Mouse (Mus musculus) stomach, postnatal 0 days (tissue): ENCODE results near the gene Bcl3. TPM values are rescaled to one million over a fixed set of nuclear protein-coding genes. Genes with fewer than 3 reads are reported as not detected.

Experiments used
- ATAC-seq: fragments of 200-750 bp; cut with Nextera tagmentation; 2 replicates; pipeline ENCODE4 v1.8.0; 2017; ENCODE audit not compliant: low FRiP score, low TSS enrichment
- DNase-seq: peaks from one replicate; pipeline ENCODE4 v3.0.0-alpha.2; 2016; ENCODE audit warnings: low spot score
- H3K27ac ChIP-seq: fragments of 300-500 bp; sonication (generic); replicated peaks from 2 replicates; pipeline ENCODE4 v1.5.1; 2014; ENCODE audit warnings: mild to moderate bottlenecking, control low read depth
- H3K27me3 ChIP-seq: fragments of 300-500 bp; sonication (generic); 2 replicates; pipeline ENCODE4 v1.6.1; 2014; ENCODE audit warnings: low read length; ENCODE audit not compliant: control insufficient read depth, insufficient read depth
- H3K36me3 ChIP-seq: fragments of 300-500 bp; sonication (generic); 2 replicates; pipeline ENCODE4 v1.6.1; 2014; ENCODE audit warnings: low read length, mixed read lengths; ENCODE audit not compliant: control insufficient read depth, insufficient read depth
- H3K4me1 ChIP-seq: fragments of 300-500 bp; sonication (generic); replicated peaks from 2 replicates; pipeline ENCODE4 v1.6.1; 2014; ENCODE audit warnings: antibody characterized with exemption; ENCODE audit not compliant: control insufficient read depth, insufficient read depth
- H3K4me2 ChIP-seq: fragments of 300-500 bp; sonication (generic); replicated peaks from 2 replicates; pipeline ENCODE4 v1.6.1; 2014; ENCODE audit warnings: low read depth, mild to moderate bottlenecking, control low read depth, moderate library complexity
- H3K4me3 ChIP-seq: fragments of 300-500 bp; sonication (generic); 2 replicates; pipeline ENCODE4 v1.5.1; 2014; ENCODE audit warnings: low read depth, low read length, control low read depth
- H3K9ac ChIP-seq: fragments of 300-500 bp; sonication (generic); 2 replicates; pipeline ENCODE4 v1.6.1; 2014; ENCODE audit warnings: mild to moderate bottlenecking, low read length, control low read depth, mixed read lengths
- H3K9me3 ChIP-seq: fragments of 300-500 bp; sonication (generic); 2 replicates; pipeline ENCODE4 v1.6.1; 2016; ENCODE audit warnings: low read length; ENCODE audit not compliant: control insufficient read depth
- CTCF ChIP-seq: IDR thresholded peaks from 2 replicates; pipeline ENCODE4 v1.5.1; 2016; ENCODE audit warnings: antibody characterized with exemption, low read depth, mild to moderate bottlenecking, moderate library complexity
- EP300 ChIP-seq: optimal IDR thresholded peaks from 2 replicates; pipeline ENCODE3; 2016; ENCODE audit warnings: antibody characterized with exemption
- WGBS: fragments of 180-500 bp; shearing (Covaris S2); extraction: QIAGEN DNeasy Blood & Tissue Kit; methylation state at CpG from one replicate; pipeline ENCODE4 v1.1.7; 2014; 5-methylcytosine and 5-hydroxymethylcytosine counted together
- polyA plus RNA-seq: library from polyadenylated mRNA; unstranded; fragments of >200 nt; fragmentation: Nextera tagmentation; extraction: Ambion mirVana; gene quantifications from 2 replicates; pipeline ENCODE4 v1.2.1, GENCODE M21; 2015

Gene Bcl3
- polyA plus RNA-seq, 1 experiment from 2014 or later: 9.1 TPM

DNA sequence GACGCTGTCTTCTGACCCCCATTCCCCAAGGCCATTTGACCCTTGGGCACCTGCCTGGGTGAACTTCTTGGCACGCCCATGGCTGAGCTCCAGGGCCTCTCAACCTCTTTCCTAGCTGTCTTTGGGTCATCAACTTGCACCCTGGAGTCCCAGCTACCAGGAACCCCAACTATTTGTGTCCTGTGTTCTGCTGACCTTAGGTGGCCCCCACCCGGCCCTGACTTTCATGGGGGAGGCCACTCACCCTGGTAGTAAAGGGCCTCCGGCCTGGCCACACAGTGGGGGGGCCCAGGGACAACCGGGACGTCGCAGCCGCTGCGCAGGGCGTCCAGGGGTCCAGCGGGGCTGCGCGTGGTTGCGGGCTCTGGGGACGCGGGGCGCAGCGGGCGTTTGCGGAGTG lies 377 bp downstream of the Bcl3 start:
- no peaks in the 10 kb centered on the region for H3K27me3 ChIP-seq

DNA sequence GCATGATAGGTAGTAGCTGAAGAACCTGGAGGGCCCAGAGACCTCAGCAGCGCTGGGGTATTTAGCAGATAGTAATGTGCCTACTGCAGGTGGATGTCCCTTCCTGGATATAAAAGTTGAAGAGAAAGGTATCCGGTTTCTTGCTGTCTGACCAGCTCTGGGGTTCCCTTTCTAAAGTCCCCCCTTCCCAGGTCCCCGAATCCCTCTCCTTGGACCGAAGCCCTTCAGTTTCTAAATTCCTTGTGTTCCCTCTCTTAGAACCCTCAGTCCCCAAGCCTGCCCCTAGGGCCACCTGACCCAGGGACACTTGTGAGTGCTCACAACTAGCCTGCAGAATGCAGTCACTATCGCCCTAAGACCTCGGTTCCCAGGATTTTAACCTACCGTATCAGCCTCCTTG lies 937 bp downstream of the Bcl3 start:
- Histone ChIP-seq H3K9me3 (no peaks in the 10 kb centered on the region), H3K27me3 (no peaks in the 10 kb centered on the region), H3K4me3 (peak overlapping the region; percentile 53; the same call in 1 of the 2 replicates), H3K36me3 (no peaks in the 10 kb centered on the region), H3K27ac (peak overlapping the region; percentile 91; the same call in 1 of the 2 replicates), H3K4me1 (peaks cover 15% of the 10 kb centered on the region), H3K9ac (0 out of 2 replicates have a peak overlapping the region, but pooled peaks have one; percentile 78), H3K4me2 (peak overlapping the region; percentile 96)
- WGBS: 74% methylated on average over 7 of the region's 7 CpGs
- no peak for TF ChIP-seq EP300
- no peak for DNase-seq
- no peak for ATAC-seq

More for the DNA sequence above, 377 bp downstream of the Bcl3 start:
- Histone ChIP-seq H3K4me2 (peak overlapping the region; percentile 96), H3K4me3 (peak overlapping the region; percentile 53), H3K9ac (peak overlapping the region; percentile 78), H3K9me3 (no peaks in the 10 kb centered on the region), H3K27ac (peak overlapping the region; percentile 91), H3K36me3 (no peaks in the 10 kb centered on the region), H3K4me1 (peaks cover 12% of the 10 kb centered on the region)
- TF ChIP-seq EP300 (no peak), CTCF (no peak)
- ATAC-seq (no peak), DNase-seq (no peak)
- WGBS: 11% methylated on average over 18 of the region's 20 CpGs

DNA sequence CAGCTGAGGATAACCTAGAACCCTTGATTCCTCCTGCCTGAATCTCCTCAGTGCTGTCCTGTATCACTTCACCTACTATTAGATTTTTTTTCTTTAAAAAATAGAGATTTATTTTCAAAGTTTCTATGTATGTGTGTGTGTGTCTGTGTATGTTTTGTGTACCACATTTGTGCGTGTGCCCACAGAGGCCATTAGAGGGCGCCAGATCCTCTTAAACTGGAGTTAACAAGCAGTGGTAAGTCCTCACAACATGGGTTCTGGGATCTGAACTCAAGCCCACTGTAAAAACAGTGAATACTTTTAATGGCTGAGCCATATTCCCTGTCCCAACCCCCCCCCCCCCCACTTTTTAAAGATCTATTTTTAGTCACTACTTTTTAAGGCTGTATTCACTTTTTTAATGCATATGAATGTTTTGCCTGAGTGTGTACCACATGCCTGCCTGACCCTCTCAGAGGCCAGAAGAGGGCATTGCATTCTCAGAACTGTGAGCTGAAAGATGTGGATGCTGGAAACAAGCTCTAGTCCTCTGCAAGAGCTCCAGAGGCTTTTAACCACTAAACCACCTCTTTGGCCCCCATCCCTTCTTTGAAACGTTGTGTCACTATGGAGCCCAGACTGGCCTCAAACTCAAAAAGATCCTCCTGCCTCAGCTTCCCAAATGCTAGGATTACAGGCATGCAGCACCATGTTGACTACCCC lies 2.1 kb downstream of the Bcl3 start:
- TF ChIP-seq EP300 (no peak), CTCF (peak; percentile 48)
- H3K27ac ChIP-seq: no peak overlapping the region
- H3K9me3 ChIP-seq: no peaks in the 10 kb centered on the region
- DNase-seq (no peak), ATAC-seq (no peak)
- no peaks in the 10 kb centered on the region for H3K27me3 ChIP-seq
- no peak overlapping the region for H3K4me3 ChIP-seq
- 73% methylated on average over 3 of the region's 3 CpGs for WGBS
- H3K9ac ChIP-seq: no peak overlapping the region
- H3K4me1 ChIP-seq: peaks cover 14% of the 10 kb centered on the region
- no peaks in the 10 kb centered on the region for H3K36me3 ChIP-seq
- no peak overlapping the region for H3K4me2 ChIP-seq

DNA sequence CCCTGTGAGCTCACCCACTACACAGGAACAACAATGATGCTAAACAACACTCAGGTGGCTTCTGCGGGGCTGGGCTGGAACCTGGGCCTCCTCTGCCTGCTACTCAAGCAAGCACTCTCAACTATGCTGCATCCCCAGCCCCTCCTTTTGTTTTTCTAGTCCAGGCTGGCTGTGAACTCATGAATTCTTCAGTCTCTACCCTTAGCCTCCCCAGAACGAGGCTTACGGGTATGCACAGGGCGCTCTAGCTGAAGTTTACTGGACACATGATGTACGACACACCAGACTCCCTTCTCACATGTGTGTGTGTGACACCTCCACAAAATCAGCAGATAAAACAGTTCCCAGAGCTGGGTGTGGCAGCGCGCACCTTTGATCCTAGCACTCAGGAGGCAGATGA lies 3.7 kb downstream of the Bcl3 start:
- Histone ChIP-seq H3K27ac (peak overlapping the region; percentile 69), H3K4me1 (peaks cover 14% of the 10 kb centered on the region)

DNA sequence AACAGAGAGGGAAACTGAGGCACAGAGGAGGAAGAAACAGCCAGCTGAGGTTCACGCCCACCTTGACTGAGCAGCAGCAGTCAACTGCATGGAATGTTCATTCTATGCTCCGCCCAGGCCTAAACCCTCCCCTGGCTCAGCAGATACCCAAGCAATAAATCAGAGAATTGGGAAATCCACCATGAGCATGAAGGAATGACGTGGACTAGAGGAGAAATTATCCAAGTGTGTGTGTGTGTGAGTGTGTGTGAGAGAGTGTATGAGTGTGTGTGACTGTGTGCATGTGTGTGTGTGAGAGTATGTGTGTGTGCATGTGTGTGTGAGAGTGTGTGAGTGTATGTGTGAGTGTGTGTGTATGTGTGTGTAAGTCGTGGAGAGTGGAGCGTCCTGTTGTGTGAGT lies 4.1 kb downstream of the Bcl3 start:
- peaks cover 10% of the 10 kb centered on the region for H3K4me1 ChIP-seq
- DNase-seq (peak; percentile 43), ATAC-seq (peak; percentile 38; the same call in 1 of the 2 replicates)
- no peaks in the 10 kb centered on the region for H3K9me3 ChIP-seq
- 51% methylated on average over 5 of the region's 5 CpGs for WGBS
- H3K4me3 ChIP-seq: no peak overlapping the region
- no peaks in the 10 kb centered on the region for H3K27me3 ChIP-seq
- H3K27ac ChIP-seq: peak overlapping the region; percentile 69
- no peak overlapping the region for H3K4me2 ChIP-seq
- no peak for TF ChIP-seq EP300
- TF ChIP-seq CTCF: no peak
- no peaks in the 10 kb centered on the region for H3K36me3 ChIP-seq
- no peak overlapping the region for H3K9ac ChIP-seq

More for the DNA sequence above, 3.7 kb downstream of the Bcl3 start:
- ATAC-seq (no peak), DNase-seq (no peak)
- no peaks in the 10 kb centered on the region for H3K27me3 ChIP-seq
- no peak overlapping the region for H3K4me3 ChIP-seq
- no peak overlapping the region for H3K9ac ChIP-seq
- no peak overlapping the region for H3K4me2 ChIP-seq
- TF ChIP-seq EP300 (no peak), CTCF (no peak)
- H3K9me3 ChIP-seq: no peaks in the 10 kb centered on the region
- H3K36me3 ChIP-seq: no peaks in the 10 kb centered on the region
- WGBS: 75% methylated on average over 7 of the region's 7 CpGs

DNA sequence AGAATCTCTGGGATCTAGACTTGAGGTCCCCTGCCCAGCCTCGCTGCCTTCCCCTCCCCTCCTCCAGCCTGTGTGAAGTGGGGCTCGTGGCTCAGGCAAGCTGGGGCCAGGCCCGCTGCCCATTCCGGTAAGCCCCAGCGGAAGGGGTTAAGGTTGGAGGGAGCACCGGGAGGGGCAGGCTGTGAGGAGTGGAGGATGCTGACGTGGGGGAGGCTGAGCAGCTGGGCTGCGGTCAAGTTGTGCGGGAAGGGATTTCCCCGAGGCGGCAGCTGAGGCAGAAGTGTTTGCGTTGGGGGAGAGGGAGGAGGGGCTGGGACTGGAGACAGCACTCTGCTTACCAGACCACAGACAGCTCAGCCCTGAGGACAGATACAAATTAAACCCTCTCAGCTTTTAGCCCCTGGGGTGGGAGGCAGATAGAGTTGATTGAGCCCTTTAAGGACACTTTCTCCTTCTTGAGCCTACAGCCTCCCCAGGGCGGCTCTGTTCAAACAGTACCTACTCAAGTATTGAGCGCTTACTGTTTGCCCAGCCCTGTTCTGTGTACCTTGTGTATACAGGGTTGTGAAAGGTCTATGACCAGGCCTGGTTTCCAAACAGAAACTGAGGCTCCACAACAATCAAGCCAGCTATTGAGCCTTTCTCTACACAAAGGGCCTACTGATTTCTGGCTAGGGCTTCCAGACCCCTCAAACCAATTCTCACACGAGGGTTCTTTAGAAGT lies 5.0 kb downstream of the Bcl3 start:
- H3K4me3 ChIP-seq: peak overlapping the region; percentile 40
- H3K4me1 ChIP-seq: peaks cover 9% of the 10 kb centered on the region
- no peaks in the 10 kb centered on the region for H3K27me3 ChIP-seq
- WGBS: 6% methylated on average over 14 of the region's 15 CpGs
- no peaks in the 10 kb centered on the region for H3K36me3 ChIP-seq
- TF ChIP-seq CTCF (no peak), EP300 (no peak)
- peak overlapping the region; percentile 90 for H3K27ac ChIP-seq
- H3K4me2 ChIP-seq: peak overlapping the region; percentile 59
- H3K9me3 ChIP-seq: no peaks in the 10 kb centered on the region
- H3K9ac ChIP-seq: peak overlapping the region; percentile 54; the same call in 1 of the 2 replicates
- DNase-seq: peak; percentile 89
- ATAC-seq: peak; percentile 75
